Mouse (Mus musculus) thymus, adult 2 months (tissue): ENCODE results near the gene Rtn1.

ENCODE experiments used
- CTCF ChIP-seq: fragments of 200-500 bp; IDR thresholded peaks from 2 replicates; pipeline ENCODE4 v1.5.1; 2012; ENCODE audit warnings: mild to moderate bottlenecking, control low read depth, low read length, moderate library complexity, borderline replicate concordance; ENCODE audit not compliant: control insufficient read depth, poor library complexity, insufficient read depth; ENCODE audit errors: extremely low read depth
- POLR2A ChIP-seq: fragments of 200-500 bp; IDR thresholded peaks from 2 replicates; pipeline ENCODE4 v1.6.1; 2012; ENCODE audit warnings: mild to moderate bottlenecking, low read length, control low read depth, moderate library complexity; ENCODE audit not compliant: control insufficient read depth, poor library complexity, insufficient read depth; ENCODE audit errors: extremely low read depth

DNA sequence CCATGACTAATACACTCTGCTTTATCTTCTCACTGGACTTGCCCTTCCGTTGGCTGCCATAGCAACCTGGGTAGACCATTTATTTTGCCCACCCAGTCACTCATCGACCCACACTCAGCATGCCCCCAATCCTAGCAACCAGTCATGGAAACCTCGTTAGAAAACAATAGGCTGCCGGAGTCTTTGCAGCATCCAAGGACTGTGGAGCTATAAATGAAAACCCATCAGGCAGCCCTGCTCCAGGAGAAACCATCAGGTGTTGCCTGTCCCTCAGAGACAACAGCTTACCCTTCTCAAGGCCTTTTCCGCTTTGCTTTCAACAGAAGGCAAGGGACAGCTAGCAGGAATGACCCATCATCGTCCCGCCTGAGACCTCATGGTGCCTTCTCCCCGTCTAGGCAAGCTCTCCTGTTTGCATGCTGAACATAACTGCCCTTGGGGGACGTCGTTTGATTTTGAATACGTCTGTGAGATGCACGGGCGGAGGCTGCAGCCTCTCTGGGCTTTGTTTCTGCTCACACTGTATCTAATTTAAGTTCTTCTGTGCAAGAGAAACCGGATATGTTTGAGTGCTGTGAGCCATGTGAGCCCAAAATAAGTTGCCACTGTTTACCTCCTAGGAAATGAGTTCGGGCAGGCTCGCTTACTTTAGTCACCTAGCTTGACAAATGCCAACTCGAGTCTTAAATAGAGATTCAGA is 34.8 kb downstream of the Rtn1 start:
- no peak for TF ChIP-seq POLR2A
- no peak for TF ChIP-seq CTCF
